Mouse (Mus musculus): ENCODE measurements around the gene Pnliprp1.
A peak's percentile ranks its signal among the peaks of the same experiment; 100 is the strongest.

The Pnliprp1 gene

DNA sequence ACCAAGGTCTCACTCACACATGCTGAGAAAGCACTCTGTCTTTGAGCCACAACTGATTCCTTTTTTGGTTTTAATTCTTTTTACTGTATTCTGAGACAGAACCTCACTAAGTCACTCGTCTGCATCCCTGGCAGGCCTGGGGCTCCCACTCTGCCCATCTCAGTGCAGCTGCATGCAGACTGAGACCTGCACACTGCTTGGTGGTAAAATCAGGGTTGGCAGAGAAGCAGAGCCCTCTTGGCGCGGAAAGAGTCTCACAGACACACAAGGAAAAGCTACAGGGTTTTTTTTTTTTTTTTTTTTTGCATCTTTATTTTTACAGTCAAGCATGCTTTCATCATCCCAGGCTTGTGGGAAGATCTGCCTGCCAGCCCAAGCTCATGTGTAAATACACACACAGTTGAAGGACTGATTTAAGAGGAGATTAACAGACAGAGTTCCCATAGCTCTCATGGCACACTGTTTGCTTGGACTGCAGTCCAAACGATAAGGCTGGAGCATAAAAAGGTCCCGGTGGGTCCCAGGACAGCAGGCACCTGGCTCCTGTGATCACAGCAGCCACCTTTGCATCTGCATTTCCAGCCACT lies at the start of gene Pnliprp1:
Gene Pnliprp1, plus strand, starts transcription at position 443 of the 587 bp plus-strand sequence.
- no peak for DNase-seq (ENCODE audit: low read depth)

DNA sequence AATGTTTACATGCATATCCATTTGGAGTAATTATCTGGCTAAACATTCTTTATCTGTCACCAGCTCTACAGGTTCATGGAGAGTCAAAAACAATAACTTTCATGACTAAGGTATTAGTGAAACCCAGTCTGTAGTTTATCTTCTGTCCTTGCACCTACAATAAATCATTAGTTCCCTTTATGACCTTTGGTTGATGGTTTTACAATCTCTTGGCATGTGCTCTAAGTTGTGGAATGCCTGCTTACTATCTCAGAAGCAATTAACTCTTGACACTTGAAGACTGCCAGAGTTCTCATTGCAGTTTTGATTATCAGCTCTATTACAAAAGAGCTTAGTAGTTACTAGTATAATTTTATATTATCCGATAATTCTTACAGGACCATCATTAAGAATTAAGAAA lies 39.8 kb upstream of the Pnliprp1 start:
- DNase-seq (ENCODE audit: low read depth) = no peak

DNA sequence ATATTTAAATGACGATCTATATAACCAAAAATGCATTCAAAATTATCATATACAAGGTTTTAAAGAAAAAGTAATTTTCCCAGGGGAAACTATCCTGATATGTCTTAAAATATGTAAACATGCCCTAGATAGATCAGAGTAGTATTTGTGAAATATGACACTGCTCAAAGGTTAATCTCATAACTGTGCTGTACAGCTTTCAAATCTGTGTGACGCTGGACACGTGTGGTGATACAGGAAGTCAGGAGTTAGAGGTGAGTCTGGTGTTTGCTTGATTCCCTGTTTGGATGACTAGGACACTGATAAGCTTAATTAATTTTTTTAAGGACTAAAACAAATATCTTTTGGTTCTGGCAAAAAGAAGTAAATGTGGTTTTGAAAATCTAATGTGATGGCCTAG lies 33.4 kb upstream of the Pnliprp1 start:
- DNase-seq (ENCODE audit: low read depth) = no peak

DNA sequence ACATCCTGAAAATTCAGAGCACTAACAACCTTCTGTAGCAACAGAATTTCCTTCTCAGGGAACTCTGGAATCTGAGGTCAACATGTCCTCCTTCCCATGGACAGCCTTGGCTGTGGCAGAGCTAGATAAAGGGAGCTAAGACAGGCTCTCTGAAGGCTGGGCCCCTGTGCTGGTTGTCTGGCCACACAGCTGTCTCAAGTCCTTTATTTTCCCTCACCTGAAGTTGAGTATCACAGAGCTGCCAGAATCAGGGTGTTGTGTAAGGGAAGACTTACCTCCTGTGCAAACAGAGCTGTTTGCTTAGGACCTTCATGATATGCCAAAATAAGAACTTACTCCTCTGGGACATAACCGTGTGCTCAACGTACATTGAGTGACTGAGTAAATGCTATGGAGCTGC lies 32.5 kb upstream of the Pnliprp1 start:
- DNase-seq (ENCODE audit: low read depth) = no peak

DNA sequence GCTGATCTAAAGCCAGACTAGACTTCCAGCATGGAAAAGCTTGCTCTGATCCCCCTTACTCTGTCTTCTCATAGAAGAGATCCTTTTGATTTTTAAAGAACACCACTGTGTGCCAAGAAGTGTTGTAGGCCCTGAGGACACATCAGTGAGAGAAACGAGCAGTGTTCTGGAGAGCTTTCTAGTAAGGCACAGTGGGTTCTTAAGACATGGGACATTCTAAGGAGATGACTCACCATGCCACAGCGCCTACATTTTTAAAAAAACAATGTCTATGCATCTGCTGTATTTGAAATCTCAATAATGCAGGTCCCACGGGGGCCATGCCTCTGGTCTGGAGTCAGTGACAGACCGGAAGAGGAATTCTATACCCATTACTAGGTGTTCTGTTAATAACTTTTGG lies 24.1 kb upstream of the Pnliprp1 start:
- no peak for DNase-seq (ENCODE audit: low read depth)

DNA sequence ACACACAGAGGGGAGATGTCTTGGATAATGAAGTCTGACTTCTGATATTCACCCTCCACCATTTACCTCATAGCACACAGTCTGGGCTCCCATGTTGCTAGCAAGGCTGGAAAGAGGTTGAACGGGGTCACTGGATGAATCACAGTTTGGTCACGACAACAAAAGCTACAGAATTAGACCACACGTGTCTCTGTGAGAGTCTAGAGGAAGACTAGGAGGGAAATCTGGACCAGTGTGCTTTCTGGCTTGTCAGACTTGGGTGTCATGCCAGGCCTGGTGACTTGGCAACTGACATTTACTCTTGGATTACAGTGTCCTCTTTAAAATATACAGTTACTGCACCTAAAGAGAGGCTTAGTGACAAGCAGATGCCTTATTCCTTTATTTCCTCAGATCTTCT lies 20.1 kb upstream of the Pnliprp1 start:
- DNase-seq (ENCODE audit: low read depth) = peak; percentile 30

DNA sequence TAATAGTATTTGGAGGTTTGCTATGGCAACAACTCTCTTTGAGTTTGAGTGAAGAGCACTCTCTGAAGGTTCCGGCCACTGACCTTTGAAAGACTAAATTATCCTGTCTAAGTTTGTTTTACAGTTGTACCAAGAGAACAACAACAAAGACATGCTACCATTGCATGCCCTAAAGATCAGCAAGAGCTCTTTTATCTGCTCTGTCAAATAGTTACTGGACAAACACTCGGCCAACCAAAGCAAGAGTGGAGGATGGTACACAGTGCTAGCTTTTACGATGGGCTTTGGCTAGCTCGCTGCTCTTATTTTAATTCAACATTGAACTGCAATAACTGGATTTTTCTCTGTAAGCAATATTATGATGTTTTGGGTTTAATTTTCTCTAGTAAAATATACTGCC lies 10.8 kb upstream of the Pnliprp1 start:
- no peak for DNase-seq (ENCODE audit: low read depth)

DNA sequence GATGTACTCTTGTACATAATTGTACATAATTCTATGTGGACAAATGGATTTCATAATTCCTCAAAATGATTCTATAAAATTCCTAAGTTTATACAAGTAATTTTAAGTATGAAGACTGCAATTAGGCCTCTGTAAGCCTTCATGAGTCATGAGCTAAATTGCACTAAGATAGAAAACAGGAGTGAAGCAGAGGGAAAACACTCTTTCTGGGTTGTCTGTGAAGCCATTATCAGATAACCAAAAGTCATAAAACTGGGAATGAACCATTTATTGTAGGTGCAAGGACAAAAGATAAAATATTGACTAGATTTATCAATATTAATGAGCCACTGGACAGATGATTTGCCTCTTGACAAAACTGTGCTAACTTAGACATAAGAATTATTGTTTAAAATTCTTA lies 8.2 kb upstream of the Pnliprp1 start:
- no peak for DNase-seq (ENCODE audit: low read depth)

DNA sequence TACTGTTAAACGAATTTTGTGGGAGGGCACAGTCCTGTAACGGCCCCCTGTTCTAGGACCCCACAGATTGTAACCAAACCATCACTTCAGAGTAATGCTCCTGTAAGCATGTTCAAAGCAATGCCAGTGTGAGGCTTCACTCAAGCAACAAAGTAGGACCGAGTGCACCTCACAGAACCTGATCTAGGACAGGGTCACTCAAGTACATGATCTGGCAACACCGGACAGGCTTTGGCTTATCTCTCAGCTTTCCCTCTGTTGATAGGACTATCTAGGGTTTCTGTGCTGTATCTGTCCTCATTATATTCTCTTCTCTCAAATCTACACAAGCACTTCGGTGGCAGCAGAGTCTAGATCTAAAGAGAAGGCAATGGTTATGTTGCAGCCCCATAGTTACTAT lies 2.1 kb upstream of the Pnliprp1 start:
- no peak for DNase-seq (ENCODE audit: low read depth)

DNA sequence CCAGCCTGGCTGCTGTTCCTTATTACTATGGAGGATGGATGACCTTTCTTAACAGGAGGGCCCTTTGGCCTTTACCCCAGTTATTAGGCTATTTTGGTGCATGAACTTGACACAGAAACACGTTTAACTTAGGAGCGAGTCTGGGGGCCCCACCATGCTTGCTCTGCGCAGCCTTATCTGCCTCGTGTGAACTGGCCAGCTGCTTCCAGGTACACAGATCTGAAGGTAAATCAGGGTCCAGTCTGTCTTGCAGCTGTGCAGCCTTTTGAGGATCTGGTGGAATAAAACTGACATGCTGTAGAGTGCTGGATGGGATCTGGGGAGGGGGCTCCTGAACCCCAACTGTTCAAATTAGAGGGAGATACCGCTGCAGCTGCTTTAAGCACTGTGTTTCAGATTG lies 931 bp upstream of the Pnliprp1 start:
- DNase-seq (ENCODE audit: low read depth) = no peak

DNA sequence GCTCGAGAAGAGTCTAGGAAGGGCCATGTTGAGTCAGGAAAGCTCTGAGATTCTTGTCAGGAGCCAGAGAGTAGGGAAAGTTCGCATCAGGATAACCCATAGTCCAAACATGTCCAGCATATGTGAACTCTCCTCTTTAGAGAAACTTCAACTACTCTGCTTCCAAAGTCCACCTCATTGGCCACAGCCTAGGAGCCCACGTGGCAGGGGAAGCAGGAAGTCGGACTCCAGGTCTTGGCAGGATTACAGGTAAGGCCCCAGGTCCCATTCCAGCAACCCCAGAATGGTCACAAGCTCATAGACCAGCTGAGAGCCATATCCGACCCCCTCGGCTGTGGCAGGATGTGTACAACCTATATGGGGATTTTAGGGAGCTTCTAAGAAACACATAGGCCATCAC lies 4.5 kb downstream of the Pnliprp1 start:
- no peak for DNase-seq (ENCODE audit: low read depth)

DNA sequence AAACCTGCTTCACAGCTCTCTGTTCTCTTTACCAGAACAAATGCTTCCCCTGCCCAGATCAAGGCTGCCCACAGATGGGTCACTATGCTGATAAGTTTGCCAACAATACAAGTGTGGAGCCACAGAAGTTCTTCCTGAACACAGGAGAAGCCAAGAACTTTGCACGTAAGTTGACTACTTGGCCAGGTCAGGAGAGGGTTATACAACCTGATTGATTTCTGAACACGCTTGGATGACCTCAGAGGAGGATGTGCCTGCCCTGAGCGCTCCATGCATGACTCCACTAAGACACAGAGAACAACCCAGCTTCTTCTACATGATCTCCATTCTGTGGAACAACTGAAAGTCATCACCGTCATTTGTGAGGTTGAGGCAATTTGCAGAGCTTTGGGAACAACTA lies 9.4 kb downstream of the Pnliprp1 start:
- DNase-seq (ENCODE audit: low read depth) = no peak

DNA sequence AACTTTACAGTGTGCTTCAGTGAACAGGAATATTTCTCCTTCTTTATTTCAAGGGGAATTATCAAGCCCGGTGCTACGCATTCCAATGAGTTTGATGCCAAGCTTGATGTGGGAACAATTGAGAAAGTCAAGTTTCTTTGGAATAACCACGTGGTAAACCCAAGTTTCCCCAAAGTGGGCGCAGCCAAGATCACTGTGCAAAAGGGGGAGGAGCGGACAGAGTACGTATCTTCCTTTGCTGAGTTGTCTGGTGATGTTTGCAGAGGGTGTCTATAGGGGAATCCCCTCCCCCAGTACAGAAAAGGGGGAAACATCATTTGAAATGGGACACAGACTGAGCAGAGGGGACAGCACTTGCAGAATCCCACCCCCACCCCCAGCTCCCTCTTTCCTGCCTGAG lies 12.3 kb downstream of the Pnliprp1 start:
- DNase-seq (ENCODE audit: low read depth) = no peak

DNA sequence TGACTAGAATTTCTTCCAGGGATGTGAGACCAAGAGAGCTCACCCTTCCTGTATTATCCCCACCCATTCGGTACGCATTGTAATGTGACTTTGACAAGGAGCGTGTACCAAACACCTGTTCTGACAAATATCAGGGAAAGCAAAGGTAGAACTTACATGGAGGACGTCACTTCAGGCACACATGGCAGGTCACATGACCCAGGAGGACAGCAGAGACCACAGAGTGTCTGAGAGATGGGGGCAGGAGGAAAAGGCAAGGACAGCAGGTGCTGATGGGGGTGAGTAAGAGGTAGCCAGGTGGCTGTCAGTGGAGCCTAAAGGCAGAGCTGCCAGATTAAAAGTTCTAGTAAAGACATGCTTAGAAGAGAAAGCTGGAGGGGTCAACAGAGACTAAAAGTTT lies 14.0 kb downstream of the Pnliprp1 start:
- no peak for DNase-seq (ENCODE audit: low read depth)

DNA sequence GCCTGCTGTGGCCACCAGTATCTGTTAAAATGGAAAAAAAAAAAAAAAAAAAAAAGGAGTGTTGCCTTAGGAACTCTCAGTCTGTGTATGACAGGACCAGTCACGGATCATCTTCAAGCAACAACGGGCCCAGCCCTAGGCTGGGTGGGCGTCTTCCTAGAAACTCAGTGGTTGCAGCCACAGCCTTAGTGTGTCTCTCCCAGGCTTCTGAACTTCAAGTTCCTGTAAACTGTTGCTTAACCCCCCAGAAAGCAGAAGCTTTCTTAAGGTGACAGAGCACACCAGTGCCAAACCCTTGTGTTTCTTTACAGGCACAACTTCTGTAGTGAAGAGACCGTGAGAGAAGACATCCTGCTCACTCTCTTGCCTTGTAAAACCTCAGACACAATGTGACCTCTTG lies 15.0 kb downstream of the Pnliprp1 start:
- DNase-seq (ENCODE audit: low read depth) = no peak

DNA sequence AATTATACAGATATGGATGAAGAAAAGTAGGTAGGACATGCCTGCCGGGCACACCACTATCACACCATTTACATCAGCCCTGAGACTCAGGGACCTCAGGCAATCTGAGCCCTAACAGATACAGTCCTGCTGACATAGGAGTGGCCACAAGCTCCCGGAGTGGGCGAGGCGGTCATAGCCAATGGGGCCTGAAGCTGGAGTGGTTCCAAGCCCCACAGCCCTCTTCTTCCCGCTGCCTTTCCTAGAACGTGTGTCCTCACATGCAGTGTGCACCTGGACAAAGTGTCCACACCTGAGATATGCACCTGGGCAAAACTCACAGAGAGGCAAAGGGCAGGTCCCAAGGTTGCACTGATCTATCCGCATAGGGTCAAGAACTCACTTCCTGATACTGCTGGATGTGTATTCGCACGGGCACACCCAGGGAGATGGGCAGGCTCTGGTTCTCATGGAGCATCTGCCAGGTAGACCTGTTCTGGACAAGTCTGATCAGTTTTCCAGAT lies 18.9 kb downstream of the Pnliprp1 start:
- no peak for DNase-seq (ENCODE audit: low read depth)

DNA sequence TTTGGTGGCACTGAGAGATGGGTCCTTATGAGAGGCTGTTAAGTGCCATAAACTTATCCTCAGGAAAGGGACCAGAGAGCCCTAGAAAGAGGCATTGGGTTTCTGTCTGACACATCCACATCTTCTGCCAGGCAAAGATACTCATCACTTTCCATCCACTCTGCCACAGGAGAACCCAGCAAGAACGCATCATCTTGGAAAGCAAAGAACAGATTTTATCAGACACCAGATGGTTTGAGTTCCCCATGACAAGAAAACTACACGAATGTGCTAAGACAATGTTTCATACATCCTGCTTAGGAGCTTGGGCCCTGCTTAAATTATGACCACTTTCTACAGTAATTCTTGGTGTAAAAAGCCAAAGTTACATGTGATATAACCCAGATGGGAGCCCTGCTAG lies 22.1 kb downstream of the Pnliprp1 start:
- no peak for DNase-seq (ENCODE audit: low read depth)

DNA sequence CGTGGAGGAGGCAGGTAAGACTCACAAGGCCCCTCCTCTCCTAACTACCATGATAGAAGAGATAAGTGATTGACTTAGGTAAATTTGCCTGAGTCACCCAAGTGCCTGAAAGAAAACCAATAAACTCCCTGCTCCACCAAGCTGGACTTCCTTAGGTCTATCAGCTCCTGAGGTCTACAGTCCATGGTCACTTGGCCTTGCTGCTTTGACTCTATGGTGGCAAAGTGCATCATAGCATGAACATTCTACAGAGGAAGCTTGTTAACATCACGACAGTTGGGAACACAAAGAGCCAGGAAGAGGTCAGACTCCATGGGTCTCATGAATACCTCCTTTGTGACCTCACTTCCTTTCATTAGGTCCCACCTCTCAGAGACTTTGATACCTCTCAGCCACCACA lies 22.8 kb downstream of the Pnliprp1 start:
- DNase-seq (ENCODE audit: low read depth) = no peak

DNA sequence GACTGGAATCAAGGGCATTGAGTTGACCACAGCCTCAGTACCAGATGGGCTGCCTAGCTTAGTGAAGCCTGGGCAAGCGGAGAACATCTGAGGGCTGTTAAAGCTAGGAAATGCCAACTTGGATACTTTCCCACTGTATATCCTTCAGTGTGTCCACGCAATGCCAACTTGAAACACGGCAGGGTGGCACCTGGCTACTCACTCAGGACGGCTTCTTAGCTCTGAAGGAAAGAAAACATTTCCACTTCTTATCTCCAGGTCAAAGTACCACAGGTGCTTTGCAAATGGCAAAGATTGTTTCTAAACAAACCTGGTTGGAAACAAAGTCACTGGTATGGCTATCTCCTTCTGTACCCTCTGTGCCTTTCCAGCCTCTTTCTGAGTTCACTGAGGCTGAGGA lies 30.2 kb downstream of the Pnliprp1 start:
- no peak for DNase-seq (ENCODE audit: low read depth)

DNA sequence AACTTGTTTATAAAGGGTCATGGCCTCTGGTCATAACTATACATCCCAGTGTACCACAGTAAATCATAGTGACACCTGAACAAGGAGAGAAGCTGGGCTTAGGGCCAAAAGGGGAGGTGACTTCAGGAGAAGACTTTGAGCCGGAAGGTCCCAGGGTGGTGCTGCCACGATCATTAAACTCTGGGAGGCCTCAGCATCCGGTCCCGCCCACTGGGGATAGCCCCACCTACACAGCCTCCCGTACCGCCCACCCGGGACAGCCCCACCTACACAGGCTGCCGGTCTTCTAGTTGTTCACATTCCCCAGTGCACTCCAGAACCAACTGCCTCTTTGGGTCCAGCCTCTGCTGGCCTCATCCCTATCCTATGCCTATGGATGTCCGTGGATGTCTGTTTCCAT lies 30.7 kb downstream of the Pnliprp1 start, which contains the start of gene Pnliprp2:
Gene Pnliprp2, plus strand, starts transcription at position 297 of the 400 bp plus-strand sequence.
- DNase-seq (ENCODE audit: low read depth) = no peak

DNA sequence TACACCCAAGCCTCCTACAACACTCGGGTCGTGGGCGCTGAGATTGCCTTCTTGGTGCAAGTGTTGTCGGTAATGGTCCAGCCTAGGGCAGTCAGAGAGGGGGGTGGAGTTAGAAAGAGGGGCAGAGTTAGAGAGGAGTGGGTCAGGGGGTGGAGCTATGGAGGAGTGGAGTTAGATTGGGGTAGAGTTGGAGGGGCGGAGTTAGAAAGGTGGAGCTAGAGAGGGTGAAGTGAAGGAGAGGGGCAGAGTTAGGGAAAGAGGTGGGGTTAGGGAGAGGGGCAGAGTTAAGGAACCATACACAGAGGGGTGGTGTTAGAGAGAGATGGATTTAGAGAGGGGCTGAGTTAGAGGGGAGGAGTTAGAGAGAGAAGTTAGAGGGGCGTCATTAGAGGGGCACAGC lies 33.6 kb downstream of the Pnliprp1 start:
- no peak for DNase-seq (ENCODE audit: low read depth)

DNA sequence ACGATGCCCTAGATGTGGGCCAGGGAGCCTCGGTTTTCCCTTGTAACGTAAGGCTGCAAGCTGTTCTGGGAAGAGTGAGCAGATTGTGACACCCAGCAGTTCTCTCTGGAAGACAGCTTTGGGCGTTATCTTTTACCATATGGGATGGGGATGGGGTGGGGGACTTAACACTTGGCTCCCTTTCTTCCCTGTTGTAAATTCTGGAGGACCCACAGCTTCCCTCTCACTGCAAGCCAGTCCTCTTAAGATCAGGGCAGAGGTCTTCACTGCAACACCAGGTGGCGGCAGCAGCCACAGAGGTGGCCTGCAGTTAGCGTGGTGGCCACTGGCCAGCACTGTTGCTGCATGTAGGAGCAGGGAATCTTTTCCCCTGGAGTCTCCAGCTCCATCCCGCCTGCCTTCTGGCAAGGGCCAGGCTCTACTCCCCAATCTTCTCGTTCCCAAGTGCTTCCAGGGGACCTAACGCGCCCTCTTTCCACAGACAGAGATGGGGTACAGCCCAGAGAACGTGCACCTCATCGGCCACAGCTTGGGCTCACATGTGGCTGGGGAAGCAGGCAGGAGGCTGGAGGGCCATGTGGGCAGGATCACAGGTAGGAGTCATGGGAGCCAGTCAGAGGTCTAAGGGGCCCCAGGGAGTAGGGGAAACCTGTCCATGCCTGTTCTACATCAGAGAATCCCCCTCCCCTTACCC lies 34.3 kb downstream of the Pnliprp1 start:
- peak; percentile 20 for DNase-seq (ENCODE audit: low read depth)

DNA sequence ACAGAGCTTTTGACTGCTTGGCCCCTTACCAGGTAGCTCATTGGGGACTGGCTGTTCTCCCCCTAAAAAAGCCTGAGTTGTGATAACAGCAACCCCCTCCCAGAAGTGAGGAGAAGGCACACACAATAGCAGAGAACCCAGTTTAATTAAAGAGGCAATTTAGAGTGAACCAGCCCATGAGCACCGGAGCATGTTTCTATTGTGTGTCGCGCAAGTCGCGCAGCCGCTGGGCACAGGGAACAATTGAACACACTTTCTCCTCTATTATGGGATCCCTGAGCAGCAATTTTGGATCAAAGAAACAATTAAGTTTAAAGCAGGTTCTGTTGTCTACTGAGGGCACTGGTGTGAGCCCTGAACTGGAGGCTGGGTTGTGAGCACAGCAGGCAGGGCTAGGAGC lies 38.6 kb downstream of the Pnliprp1 start:
- no peak for DNase-seq (ENCODE audit: low read depth)

DNA sequence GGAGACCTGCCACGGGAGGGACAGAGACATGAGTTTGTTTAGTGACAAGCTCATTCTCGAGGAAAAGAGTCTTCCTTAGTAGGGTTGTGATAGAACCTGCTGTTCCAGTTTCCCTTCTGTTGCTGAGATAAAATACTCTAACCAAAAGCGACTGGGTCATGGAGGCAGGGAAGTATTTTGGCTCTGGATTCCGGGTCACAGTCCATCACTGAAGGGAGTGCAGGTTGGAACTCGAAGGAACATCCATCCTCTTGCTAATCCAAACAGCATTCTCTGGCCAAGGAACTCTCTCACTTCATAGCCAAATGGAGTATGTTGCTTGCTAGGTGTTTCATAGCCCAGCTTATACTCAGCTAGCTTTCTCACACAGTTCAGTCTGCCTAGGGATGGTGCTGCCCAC lies 47.8 kb downstream of the Pnliprp1 start:
- no peak for DNase-seq (ENCODE audit: low read depth)

All from fibroblast of lung, adult 2 months (primary cell).